Mouse (Mus musculus) MEL (cell line): ENCODE results near the gene Gm5483. TPM values are rescaled to one million over a fixed set of nuclear protein-coding genes. Genes with fewer than 3 reads are reported as not detected.
"Not testable (repeated sequence)": the region's sequence is repeated elsewhere in the genome, so short reads cannot be mapped to it uniquely, and the experiment has no call there.

Source experiments
- DNase-seq: peaks from one replicate; pipeline ENCODE4 v3.0.0; 2011; ENCODE audit warnings: low read depth, low spot score
- H3K27ac ChIP-seq: 2 replicates; pipeline ENCODE4 v1.5.1; 2012; ENCODE audit warnings: low read depth, mild to moderate bottlenecking, control low read depth, low read length, moderate library complexity; ENCODE audit not compliant: control insufficient read depth
- H3K27me3 ChIP-seq, 2 experiments: fragments of 150-350 bp in 1 of 2; sonication (generic) in 1 of 2; 2 replicates each; pipeline ENCODE4 v1.6.1; 2012; ENCODE audit warnings: low read length in 2 of 2, mild to moderate bottlenecking in 2 of 2, improper control_type of control experiment in 1 of 2, moderate library complexity in 1 of 2; ENCODE audit not compliant: insufficient read depth in 2 of 2, control insufficient read depth in 1 of 2
- H3K36me3 ChIP-seq, 2 experiments: 2 replicates each; pipeline ENCODE4 v1.6.1; 2012 to 2014; ENCODE audit warnings: low read length in 2 of 2, improper control_type of control experiment in 1 of 2, inconsistent platforms in 1 of 2, mild to moderate bottlenecking in 1 of 2; ENCODE audit not compliant: insufficient read depth in 2 of 2, control insufficient read depth in 1 of 2
- H3K4me1 ChIP-seq, 2 experiments: fragments of 150-350 bp in 1 of 2; sonication (generic) in 1 of 2; 2 replicates each; pipeline ENCODE4 v1.6.1; 2012; ENCODE audit warnings: low read length in 2 of 2, improper control_type of control experiment in 1 of 2, mild to moderate bottlenecking in 1 of 2; ENCODE audit not compliant: insufficient read depth in 2 of 2, control insufficient read depth in 1 of 2
- H3K4me3 ChIP-seq, 2 experiments: fragments of 150-350 bp in 1 of 2; sonication (generic) in 1 of 2; 2 replicates each; pipeline ENCODE4 v1.5.1; 2012; ENCODE audit warnings: low read depth in 2 of 2, low read length in 2 of 2, mild to moderate bottlenecking in 2 of 2, moderate library complexity in 2 of 2, control low read depth in 1 of 2, improper control_type of control experiment in 1 of 2; ENCODE audit not compliant: control insufficient read depth in 1 of 2, insufficient read depth in 1 of 2
- H3K79me2 ChIP-seq: 2 replicates; pipeline ENCODE4 v1.6.1; 2012; ENCODE audit warnings: mild to moderate bottlenecking, low read length, moderate library complexity; ENCODE audit not compliant: control insufficient read depth, poor library complexity, insufficient read depth
- H3K9ac ChIP-seq: 2 replicates; pipeline ENCODE4 v1.6.1; 2012; ENCODE audit warnings: low read depth, mild to moderate bottlenecking, control low read depth, low read length, moderate library complexity; ENCODE audit not compliant: control insufficient read depth, poor library complexity, severe bottlenecking
- H3K9me3 ChIP-seq: fragments of 150-350 bp; sonication (generic); replicated peaks from 2 replicates; pipeline ENCODE4 v1.6.1; 2012; ENCODE audit warnings: mild to moderate bottlenecking, low read length, improper control_type of control experiment, moderate library complexity; ENCODE audit not compliant: insufficient read depth
- CHD1 ChIP-seq: IDR thresholded peaks from 2 replicates; pipeline ENCODE4 v1.6.1; 2012; ENCODE audit warnings: low read depth, mild to moderate bottlenecking, inconsistent platforms, low read length, improper control_type of control experiment
- CHD2 ChIP-seq: IDR thresholded peaks from 2 replicates; pipeline ENCODE4 v1.6.1; 2011; ENCODE audit warnings: low read length, improper control_type of control experiment
- CTCF ChIP-seq, 3 experiments: IDR thresholded peaks in 2 of 3; conservative IDR thresholded peaks in 1 of 3; 2 replicates each; pipeline ENCODE4 v1.5.1; 2011 to 2012; ENCODE audit warnings: low read length in 3 of 3, low read depth in 2 of 3, mild to moderate bottlenecking in 2 of 3, improper control_type of control experiment in 1 of 3, inconsistent platforms in 1 of 3, mixed read lengths in 1 of 3, moderate library complexity in 1 of 3; ENCODE audit not compliant: control insufficient read depth in 1 of 3, insufficient read depth in 1 of 3, poor library complexity in 1 of 3, severe bottlenecking in 1 of 3
- E2F4 ChIP-seq: IDR thresholded peaks from 2 replicates; pipeline ENCODE4 v1.6.1; 2011; ENCODE audit warnings: low read depth, low read length, improper control_type of control experiment, borderline replicate concordance
- ELF1 ChIP-seq: IDR thresholded peaks from 2 replicates; pipeline ENCODE4 v1.6.1; 2014; ENCODE audit warnings: low read depth, mild to moderate bottlenecking, inconsistent platforms, low read length, improper control_type of control experiment, moderate library complexity
- EP300 ChIP-seq, 2 experiments: IDR thresholded peaks; 2 replicates each; pipeline ENCODE4 v1.6.1; 2011; ENCODE audit warnings: improper control_type of control experiment in 2 of 2, low read length in 2 of 2, low read depth in 1 of 2, mild to moderate bottlenecking in 1 of 2
- GABPA ChIP-seq: IDR thresholded peaks from 2 replicates; pipeline ENCODE4 v1.6.1; 2012; ENCODE audit warnings: low read depth, mild to moderate bottlenecking, inconsistent platforms, low read length, improper control_type of control experiment, moderate library complexity
- GATA1 ChIP-seq: IDR thresholded peaks from 2 replicates; pipeline ENCODE4 v1.6.1; 2011; ENCODE audit warnings: low read depth, low read length, improper control_type of control experiment
- JUND ChIP-seq: IDR thresholded peaks from 2 replicates; pipeline ENCODE4 v1.6.1; 2011; ENCODE audit warnings: low read depth, mild to moderate bottlenecking, improper control_type of control experiment, low read length
- KAT2A ChIP-seq: conservative IDR thresholded peaks from 2 replicates; pipeline ENCODE4 v1.6.1; 2012; ENCODE audit warnings: low read depth, low read length, improper control_type of control experiment, inconsistent platforms
- MAFK ChIP-seq: IDR thresholded peaks from 2 replicates; pipeline ENCODE4 v1.6.1; 2011; ENCODE audit warnings: low read depth, mild to moderate bottlenecking, low read length, improper control_type of control experiment, borderline replicate concordance
- MAX ChIP-seq: IDR thresholded peaks from 2 replicates; pipeline ENCODE4 v1.6.1; 2011; ENCODE audit warnings: low read length, improper control_type of control experiment
- MAZ ChIP-seq: IDR thresholded peaks from 2 replicates; pipeline ENCODE4 v1.6.1; 2012; ENCODE audit warnings: low read depth, mild to moderate bottlenecking, inconsistent platforms, low read length, improper control_type of control experiment
- MEF2A ChIP-seq: IDR thresholded peaks from 2 replicates; pipeline ENCODE4 v1.6.1; 2014; ENCODE audit warnings: low read depth, mild to moderate bottlenecking, inconsistent platforms, low read length, improper control_type of control experiment; ENCODE audit not compliant: poor library complexity, insufficient replicate concordance, severe bottlenecking; ENCODE audit errors: extremely low read depth
- MYB ChIP-seq: IDR thresholded peaks from 2 replicates; pipeline ENCODE4 v1.6.1; 2011; ENCODE audit warnings: mild to moderate bottlenecking, low read depth, low read length, improper control_type of control experiment
- MYC ChIP-seq: IDR thresholded peaks from 2 replicates; pipeline ENCODE4 v1.6.1; 2011; ENCODE audit warnings: low read depth, mild to moderate bottlenecking, low read length, improper control_type of control experiment, moderate library complexity
- NRF1 ChIP-seq: IDR thresholded peaks from 2 replicates; pipeline ENCODE4 v1.6.1; 2014; ENCODE audit warnings: low read depth, mild to moderate bottlenecking, inconsistent platforms, low read length, improper control_type of control experiment, moderate library complexity; ENCODE audit not compliant: poor library complexity, insufficient read depth, severe bottlenecking
- POLR2AphosphoS2 ChIP-seq: IDR thresholded peaks from 2 replicates; pipeline ENCODE4 v1.6.1; 2011; ENCODE audit warnings: low read length, improper control_type of control experiment
- POLR2AphosphoS5 ChIP-seq: IDR thresholded peaks from 2 replicates; pipeline ENCODE4 v1.6.1; 2012; ENCODE audit warnings: low read depth, borderline replicate concordance, mild to moderate bottlenecking, inconsistent platforms, low read length, moderate library complexity, mixed read lengths
- RCOR1 ChIP-seq: IDR thresholded peaks from 2 replicates; pipeline ENCODE4 v1.6.1; 2012; ENCODE audit warnings: low read depth, mild to moderate bottlenecking, inconsistent platforms, low read length, improper control_type of control experiment
- SIN3A ChIP-seq: IDR thresholded peaks from 2 replicates; pipeline ENCODE4 v1.6.1; 2012; ENCODE audit warnings: low read length, improper control_type of control experiment, inconsistent platforms
- SMC3 ChIP-seq: IDR thresholded peaks from 2 replicates; pipeline ENCODE4 v1.6.1; 2011; ENCODE audit warnings: low read depth, low read length, improper control_type of control experiment
- USF2 ChIP-seq, 2 experiments: IDR thresholded peaks; 2 replicates each; pipeline ENCODE4 v1.6.1; 2011 to 2012; ENCODE audit warnings: improper control_type of control experiment in 2 of 2, low read length in 2 of 2, borderline replicate concordance in 1 of 2, inconsistent platforms in 1 of 2, low read depth in 1 of 2, mild to moderate bottlenecking in 1 of 2; ENCODE audit not compliant: insufficient read depth in 1 of 2
- ZC3H11A ChIP-seq: IDR thresholded peaks from 2 replicates; pipeline ENCODE4 v1.6.1; 2012; ENCODE audit warnings: low read depth, mild to moderate bottlenecking, inconsistent platforms, low read length, improper control_type of control experiment
- ZKSCAN1 ChIP-seq: IDR thresholded peaks from 2 replicates; pipeline ENCODE4 v1.6.1; 2012; ENCODE audit warnings: low read depth, mild to moderate bottlenecking, inconsistent platforms, low read length, improper control_type of control experiment, moderate library complexity
- ZNF384 ChIP-seq: IDR thresholded peaks from 2 replicates; pipeline ENCODE4 v1.6.1; 2012; ENCODE audit warnings: low read depth, mild to moderate bottlenecking, inconsistent platforms, low read length, improper control_type of control experiment
- polyA plus RNA-seq, 2 experiments: library from polyadenylated mRNA; stranded (reverse) in 1 of 2; unstranded in 1 of 2; fragments of >175 nt in 1 of 2; fragments of >200 nt in 1 of 2; gene quantifications; 2 replicates each; pipeline versions ENCODE4 v1.2.1 to v1.2.4; 2012; ENCODE audit warnings: low replicate concordance in 2 of 2, low read depth in 1 of 2; ENCODE audit not compliant: insufficient read length in 2 of 2, insufficient read depth in 1 of 2, missing spikeins in 1 of 2
- total RNA-seq: library from RNA; depleted of rRNA; stranded (reverse); fragments of 300-350 nt; gene quantifications from 2 replicates; pipeline ENCODE4 v1.2.3, GENCODE M21; 2012

Gm5483 gene
- total and polyA plus RNA-seq, 3 experiments, result not detected

GRCm38 (mm10) chr16:36156402-36156975, 27.5 kb upstream of the Gm5483 start, which contains the start of gene Stfa2l1:
Gene Stfa2l1 (plus strand): TSS chr16:36156811.
- Histone ChIP-seq H3K4me3 (no peak within 1 kb of the TSS), H3K27ac (no peak within 1 kb of the TSS), H3K9ac (no peak within 1 kb of the TSS)

GRCm38 (mm10) chr16:36167841-36168240, 16.2 kb upstream of the Gm5483 start:
- not testable (repeated sequence) for H3K27me3 ChIP-seq, H3K4me3 ChIP-seq, H3K9ac ChIP-seq, H3K36me3 ChIP-seq, H3K79me2 ChIP-seq, H3K4me1 ChIP-seq, H3K27ac ChIP-seq, H3K9me3 ChIP-seq
- peak; percentile 30 for DNase-seq

More at GRCm38 (mm10) chr16:36156402-36156975, 27.5 kb upstream of the Gm5483 start, which contains the start of gene Stfa2l1:
- Histone ChIP-seq H3K9me3 (no peaks in the 10 kb centered on the region), H3K27me3 (no peaks in the 10 kb centered on the region), H3K36me3 (no peaks in the 10 kb centered on the region), H3K4me1 (no peaks in the 10 kb centered on the region), H3K79me2 (no peaks in the 10 kb centered on the region)
- no peak for TF ChIP-seq USF2 (IDR thresholded peaks at IDR 0.05; ENCODE audit: borderline replicate concordance in 1 of 2, insufficient read depth in 1 of 2, low read depth in 1 of 2, low read length in 2 of 2)
- no peak for TF ChIP-seq ZNF384
- no peak for TF ChIP-seq NRF1
- TF ChIP-seq ELF1, result no peak
- TF ChIP-seq MYC, result no peak
- TF ChIP-seq ZC3H11A, result no peak
- TF ChIP-seq MAFK, result no peak
- TF ChIP-seq EP300 (IDR thresholded peaks at IDR 0.05; ENCODE audit: low read depth in 1 of 2, low read length in 2 of 2), result no peak
- no peak for TF ChIP-seq MYB
- TF ChIP-seq RCOR1, result no peak
- no peak for TF ChIP-seq KAT2A
- no peak for TF ChIP-seq SIN3A
- no peak for TF ChIP-seq E2F4
- TF ChIP-seq GATA1, result no peak
- DNase-seq, result no peak

DNA sequence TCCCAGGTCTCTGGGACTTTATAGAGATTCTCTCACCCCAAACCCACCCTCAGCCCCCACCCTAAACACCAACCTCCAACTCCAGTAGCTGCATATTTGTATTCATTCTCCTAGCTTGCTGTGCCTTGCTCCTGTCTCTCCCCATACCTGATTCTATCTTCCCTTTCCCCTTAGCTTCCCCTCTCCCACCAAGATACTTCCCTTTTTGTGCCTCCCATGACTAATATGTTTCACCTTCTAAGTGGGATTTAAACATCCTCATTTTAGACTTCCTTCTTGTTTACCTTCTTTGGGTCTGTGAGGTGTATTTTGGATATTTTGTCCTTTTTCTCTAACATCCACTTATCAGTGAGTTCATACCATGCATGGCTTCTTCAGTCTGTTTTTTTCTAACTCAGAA, 7.9 kb upstream of the Gm5483 start:
- H3K27ac ChIP-seq, result no peak overlapping the region
- no peaks in the 10 kb centered on the region for H3K4me1 ChIP-seq
- no peak overlapping the region for H3K4me3 ChIP-seq
- DNase-seq, result peak; percentile 14
- no peaks in the 10 kb centered on the region for H3K36me3 ChIP-seq
- H3K79me2 ChIP-seq, result no peaks in the 10 kb centered on the region
- no peak overlapping the region for H3K9ac ChIP-seq
- H3K27me3 ChIP-seq, result no peaks in the 10 kb centered on the region
- no peaks in the 10 kb centered on the region for H3K9me3 ChIP-seq
- no peak for TF ChIP-seq ZKSCAN1
- no peak for TF ChIP-seq MEF2A
- no peak for TF ChIP-seq MAZ
- TF ChIP-seq CHD2, result no peak
- TF ChIP-seq GABPA, result no peak
- TF ChIP-seq CHD1, result no peak
- no peak for TF ChIP-seq EP300 (IDR thresholded peaks at IDR 0.05; ENCODE audit: low read depth in 1 of 2, low read length in 2 of 2)
- TF ChIP-seq JUND, result no peak
- TF ChIP-seq SMC3, result no peak
- no peak for TF ChIP-seq POLR2AphosphoS5
- no peak for TF ChIP-seq CTCF (IDR thresholded peaks at IDR 0.05 in 2 of 3, conservative IDR thresholded peaks at IDR 0.05 in 1 of 3; ENCODE audit: control insufficient read depth in 1 of 3, insufficient read depth in 1 of 3, low read depth in 2 of 3, low read length in 3 of 3, poor library complexity in 1 of 3, severe bottlenecking in 1 of 3)
- TF ChIP-seq KAT2A, result no peak
- no peak for TF ChIP-seq POLR2AphosphoS2
- no peak for TF ChIP-seq NRF1
- no peak for TF ChIP-seq ELF1
- no peak for TF ChIP-seq MAX
